Mouse (Mus musculus): ENCODE results near the gene Utrn.

DNA sequence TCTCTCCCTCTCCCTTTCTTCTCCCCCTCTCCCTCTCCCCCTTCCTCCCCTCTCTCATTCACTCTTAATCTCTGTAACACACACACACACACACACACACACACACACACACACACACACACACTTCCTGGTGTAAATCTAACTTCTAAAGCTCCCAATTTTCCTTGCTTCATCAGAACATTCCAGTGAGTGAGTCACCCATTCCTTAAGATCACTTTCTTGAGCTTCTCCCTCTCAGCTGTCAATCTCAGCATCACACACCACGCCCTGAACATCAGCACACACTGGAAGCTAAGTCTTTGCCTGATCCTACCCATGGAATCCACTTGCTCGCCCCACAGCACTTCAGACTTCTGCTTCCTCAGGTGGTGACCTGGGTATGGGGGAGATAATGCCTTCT lies 58.3 kb downstream of the Utrn start:
- TF ChIP-seq CTCF (IDR thresholded peaks at IDR 0.05) (no peak), EP300 (IDR thresholded peaks at IDR 0.05) (no peak)

Measured in lung, postnatal 0 days (tissue).